Mouse (Mus musculus) hindbrain, embryonic 16.5 days (tissue): ENCODE results near the gene Kyat1. TPM values are rescaled to one million over a fixed set of nuclear protein-coding genes. Genes with fewer than 3 reads are reported as not detected.

ENCODE experiments used
- ATAC-seq: fragments of 200-750 bp; cut with Nextera tagmentation; 2 replicates; pipeline ENCODE4 v1.8.0; 2017; ENCODE audit warnings: moderate TSS enrichment, moderate library complexity
- H3K27ac ChIP-seq: fragments of 300-500 bp; sonication (generic); 2 replicates; pipeline ENCODE4 v1.5.1; 2014; ENCODE audit warnings: low read depth, mild to moderate bottlenecking, control low read depth, low read length, moderate library complexity
- H3K27me3 ChIP-seq: fragments of 300-500 bp; sonication (generic); replicated peaks from 2 replicates; pipeline ENCODE4 v1.6.1; 2014; ENCODE audit warnings: low read length; ENCODE audit not compliant: control insufficient read depth, insufficient read depth
- H3K36me3 ChIP-seq: fragments of 300-500 bp; sonication (generic); 2 replicates; pipeline ENCODE4 v1.6.1; 2014; ENCODE audit warnings: mild to moderate bottlenecking, low read length, moderate library complexity, mixed read lengths; ENCODE audit not compliant: control insufficient read depth, insufficient read depth
- H3K4me1 ChIP-seq: fragments of 300-500 bp; sonication (generic); 2 replicates; pipeline ENCODE4 v1.6.1; 2014; ENCODE audit warnings: low read depth, low read length; ENCODE audit not compliant: control insufficient read depth, insufficient read depth
- H3K4me2 ChIP-seq: fragments of 300-500 bp; sonication (generic); 2 replicates; pipeline ENCODE4 v1.6.1; 2014; ENCODE audit warnings: mild to moderate bottlenecking, low read length, control low read depth, moderate library complexity
- H3K4me3 ChIP-seq: fragments of 300-500 bp; sonication (generic); 2 replicates; pipeline ENCODE4 v1.5.1; 2014; ENCODE audit warnings: mild to moderate bottlenecking, low read length, control low read depth, moderate library complexity
- H3K9ac ChIP-seq: fragments of 300-500 bp; sonication (generic); 2 replicates; pipeline ENCODE4 v1.6.1; 2014; ENCODE audit warnings: low read depth, mild to moderate bottlenecking, control low read depth, low read length, moderate library complexity
- H3K9me3 ChIP-seq: fragments of 300-500 bp; sonication (generic); 2 replicates; pipeline ENCODE4 v1.6.1; 2014; ENCODE audit warnings: mild to moderate bottlenecking, low read length, moderate library complexity; ENCODE audit not compliant: control insufficient read depth
- WGBS: fragments of 180-500 bp; shearing (Covaris S2); extraction: QIAGEN DNeasy Blood & Tissue Kit; methylation state at CpG from one replicate; pipeline ENCODE4 v1.1.7; 2014; 5-methylcytosine and 5-hydroxymethylcytosine counted together
- polyA plus RNA-seq: library from polyadenylated mRNA; unstranded; fragments of >200 nt; fragmentation: Nextera tagmentation; extraction: Ambion mirVana; gene quantifications from 2 replicates; pipeline ENCODE4 v1.2.1, GENCODE M21; 2015

The Kyat1 gene
- polyA plus RNA-seq, 1 experiment from 2014 or later: 15.2 TPM

DNA sequence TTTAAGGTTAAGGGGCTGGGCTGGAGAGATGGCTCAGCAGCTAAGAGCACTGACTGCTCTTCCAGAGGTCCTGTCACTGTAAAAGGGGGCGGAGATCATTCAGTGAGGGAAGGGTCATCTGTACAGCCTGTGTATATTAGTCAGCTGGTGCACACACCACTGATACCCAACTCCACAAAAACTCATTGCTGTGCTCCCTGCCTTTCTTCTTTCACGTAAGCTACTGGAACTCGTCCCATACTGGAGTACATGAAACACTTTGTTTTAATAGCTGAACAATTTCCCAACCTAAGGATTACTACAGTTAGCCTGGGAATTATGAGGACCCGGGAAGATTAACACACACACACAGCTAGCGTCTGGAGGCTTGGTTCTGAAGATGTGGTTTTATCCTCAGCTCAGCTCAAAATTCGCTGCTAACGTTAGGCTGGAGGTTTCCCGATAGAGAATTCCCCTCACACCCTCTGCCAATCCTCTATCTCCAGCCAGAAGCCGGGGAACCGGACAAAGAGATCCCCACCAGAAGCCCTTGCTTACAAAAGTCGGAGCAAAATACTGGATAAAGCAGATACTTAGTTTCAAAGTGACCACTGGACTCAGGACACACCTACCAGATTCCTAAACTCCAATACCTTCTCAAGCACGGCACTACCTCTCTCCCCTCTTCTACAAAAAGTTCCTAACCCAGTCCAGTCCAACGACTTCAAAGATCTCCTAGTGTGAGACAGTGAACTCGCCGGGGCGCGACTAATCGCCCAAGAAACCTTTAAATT, 31.0 kb upstream of the Kyat1 start:
- Histone ChIP-seq H3K27me3 (no peaks in the 10 kb centered on the region), H3K36me3 (peaks cover 7% of the 10 kb centered on the region), H3K9me3 (no peaks in the 10 kb centered on the region), H3K9ac (peak overlapping the region; percentile 73), H3K4me1 (peaks cover 23% of the 10 kb centered on the region), H3K4me2 (peak overlapping the region; percentile 79), H3K4me3 (peak overlapping the region; percentile 89), H3K27ac (peak overlapping the region; percentile 82)
- no peak for ATAC-seq
- WGBS: 4% methylated on average over 18 of the region's 18 CpGs

GRCm38 (mm10) chr2:30235593-30235992, 29.9 kb upstream of the Kyat1 start:
- ATAC-seq: no peak
- Histone ChIP-seq H3K27ac (no peak overlapping the region), H3K27me3 (no peaks in the 10 kb centered on the region), H3K9ac (no peak overlapping the region), H3K4me3 (no peak overlapping the region), H3K4me1 (peaks cover 23% of the 10 kb centered on the region), H3K36me3 (peaks cover 3% of the 10 kb centered on the region; the same call in 1 of the 2 replicates), H3K9me3 (no peaks in the 10 kb centered on the region), H3K4me2 (no peak overlapping the region)
- WGBS: 92% methylated on average over 5 of the region's 5 CpGs

DNA sequence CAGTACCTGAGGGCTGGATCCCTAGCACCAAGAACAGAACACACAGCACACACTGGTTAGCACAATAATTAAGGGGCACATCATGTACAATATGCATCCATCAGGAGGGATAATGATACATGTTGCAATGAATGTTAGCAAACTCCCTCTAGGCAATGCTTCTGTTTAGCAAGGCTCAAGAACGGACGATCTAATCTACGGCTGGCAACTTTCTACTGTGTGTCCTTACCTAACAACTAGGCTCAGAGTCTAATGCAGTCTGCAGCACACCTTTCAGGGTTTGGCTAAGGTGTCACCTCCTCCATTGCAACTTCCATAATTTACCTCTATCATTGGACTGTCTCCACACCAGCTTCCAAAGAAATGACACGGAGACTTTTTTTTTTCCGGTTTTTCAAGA, 10.6 kb upstream of the Kyat1 start:
- ATAC-seq: no peak
- WGBS: 95% methylated on average over 5 of the region's 5 CpGs
- Histone ChIP-seq H3K4me3 (no peak overlapping the region), H3K27me3 (no peaks in the 10 kb centered on the region), H3K36me3 (no peaks in the 10 kb centered on the region), H3K9me3 (no peaks in the 10 kb centered on the region), H3K4me1 (no peaks in the 10 kb centered on the region), H3K9ac (no peak overlapping the region), H3K4me2 (no peak overlapping the region), H3K27ac (no peak overlapping the region)

DNA sequence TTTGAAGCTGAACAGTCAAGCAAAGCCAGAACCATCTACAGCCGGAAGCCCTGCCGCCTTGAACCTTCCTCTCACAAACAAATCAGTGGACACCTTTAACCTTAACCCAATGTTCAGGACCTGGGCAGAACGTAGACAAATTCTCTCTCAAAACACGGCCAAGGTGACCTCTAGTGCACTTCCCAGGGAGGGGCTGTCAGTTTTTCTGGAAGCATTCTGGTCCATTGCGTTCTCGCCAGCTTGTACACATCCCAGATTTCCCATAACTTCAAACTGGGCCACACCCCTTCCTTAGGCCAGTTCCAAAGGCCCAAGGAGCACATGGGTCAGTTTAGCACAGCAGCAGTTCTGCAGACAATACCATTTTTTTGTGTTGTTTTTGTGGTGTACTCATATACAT, 9.8 kb upstream of the Kyat1 start:
- Histone ChIP-seq H3K9me3 (no peaks in the 10 kb centered on the region), H3K4me3 (no peak overlapping the region), H3K27ac (no peak overlapping the region), H3K9ac (no peak overlapping the region), H3K27me3 (no peaks in the 10 kb centered on the region), H3K36me3 (no peaks in the 10 kb centered on the region), H3K4me1 (no peaks in the 10 kb centered on the region), H3K4me2 (no peak overlapping the region)
- no peak for ATAC-seq
- 83% methylated on average over 6 of the region's 6 CpGs for WGBS

GRCm38 (mm10) chr2:30214745-30215144, 9.1 kb upstream of the Kyat1 start:
- Histone ChIP-seq H3K27ac (no peak overlapping the region), H3K36me3 (no peaks in the 10 kb centered on the region), H3K9me3 (no peaks in the 10 kb centered on the region), H3K4me3 (no peak overlapping the region), H3K27me3 (no peaks in the 10 kb centered on the region), H3K9ac (no peak overlapping the region), H3K4me1 (no peaks in the 10 kb centered on the region), H3K4me2 (no peak overlapping the region)
- WGBS: 94% methylated on average over 3 of the region's 3 CpGs
- ATAC-seq: no peak

DNA sequence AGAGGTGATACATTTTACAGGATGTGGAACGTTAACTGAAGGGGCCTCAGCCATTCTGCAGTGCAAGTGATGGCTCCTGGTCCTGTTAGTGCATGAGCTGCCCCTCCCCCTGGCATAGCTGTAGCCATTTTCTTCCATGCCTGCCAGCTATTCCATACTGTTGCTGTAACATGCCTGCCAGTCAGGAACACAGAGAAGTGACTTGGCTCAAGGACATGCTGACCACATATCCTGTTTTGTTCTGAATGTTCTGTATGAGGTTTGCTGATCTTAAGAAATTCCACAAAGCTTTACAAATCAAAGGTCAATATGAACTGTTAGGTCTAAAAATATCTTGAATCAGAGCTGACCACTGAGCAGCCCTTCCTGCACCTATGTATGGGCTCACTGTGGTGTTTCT, 7.3 kb upstream of the Kyat1 start:
- no peak overlapping the region for H3K27ac ChIP-seq
- no peak overlapping the region for H3K4me2 ChIP-seq
- no peaks in the 10 kb centered on the region for H3K36me3 ChIP-seq
- H3K27me3 ChIP-seq: no peaks in the 10 kb centered on the region
- no peak overlapping the region for H3K9ac ChIP-seq
- WGBS: 89% methylated on average over 1 of the region's 1 CpGs
- H3K4me3 ChIP-seq: no peak overlapping the region
- ATAC-seq: no peak
- H3K9me3 ChIP-seq: no peaks in the 10 kb centered on the region
- no peaks in the 10 kb centered on the region for H3K4me1 ChIP-seq

GRCm38 (mm10) chr2:30212169-30212545, 6.5 kb upstream of the Kyat1 start:
- Histone ChIP-seq H3K27me3 (no peaks in the 10 kb centered on the region), H3K27ac (no peak overlapping the region), H3K36me3 (no peaks in the 10 kb centered on the region), H3K4me2 (no peak overlapping the region), H3K4me3 (no peak overlapping the region), H3K9ac (no peak overlapping the region), H3K4me1 (no peaks in the 10 kb centered on the region), H3K9me3 (no peaks in the 10 kb centered on the region)
- no peak for ATAC-seq
- WGBS: 70% methylated on average over 4 of the region's 4 CpGs

DNA sequence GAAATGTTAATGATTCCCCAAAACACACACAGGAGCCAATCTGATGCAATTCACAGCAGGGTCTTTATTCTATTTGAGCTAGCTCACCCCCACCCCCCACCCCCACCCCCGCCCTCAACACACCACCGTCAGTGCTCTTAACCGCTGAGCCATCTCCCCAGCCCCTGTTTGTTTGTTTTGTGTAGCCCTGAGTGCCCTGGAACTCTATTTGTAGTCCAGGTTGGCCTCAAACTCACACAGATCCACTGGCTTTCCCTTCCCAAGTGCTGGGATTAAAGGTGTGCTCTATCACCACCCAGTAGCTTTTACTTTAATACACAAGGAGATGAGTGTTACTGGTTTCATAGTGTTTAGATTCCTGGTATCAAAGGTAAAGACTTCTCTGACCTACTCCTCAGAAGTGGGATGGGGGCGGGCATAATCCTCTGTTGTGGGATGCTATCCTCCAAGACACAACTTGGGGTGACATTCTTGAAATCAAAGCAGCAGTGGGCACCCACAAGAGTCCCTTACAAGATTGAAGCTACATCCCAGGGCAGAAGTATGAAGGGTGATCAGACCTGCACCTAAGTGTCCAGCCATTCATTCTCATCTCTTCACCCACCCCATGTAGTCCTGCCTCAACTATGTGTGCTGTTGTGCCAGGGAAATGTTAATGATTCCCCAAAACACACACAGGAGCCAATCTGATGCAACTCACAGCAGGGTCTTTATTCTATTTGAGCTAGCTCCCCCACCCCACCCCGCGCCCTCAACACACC, 5.9 kb upstream of the Kyat1 start:
- ATAC-seq: no peak

GRCm38 (mm10) chr2:30207886-30208285, 2.2 kb upstream of the Kyat1 start:
- no peak overlapping the region for H3K4me3 ChIP-seq
- WGBS: 80% methylated on average over 5 of the region's 5 CpGs
- no peak for ATAC-seq
- no peak overlapping the region for H3K4me2 ChIP-seq
- H3K36me3 ChIP-seq: no peaks in the 10 kb centered on the region
- no peaks in the 10 kb centered on the region for H3K9me3 ChIP-seq
- H3K4me1 ChIP-seq: peaks cover 11% of the 10 kb centered on the region
- no peaks in the 10 kb centered on the region for H3K27me3 ChIP-seq
- H3K9ac ChIP-seq: no peak overlapping the region
- H3K27ac ChIP-seq: no peak overlapping the region

More for the DNA sequence above, 5.9 kb upstream of the Kyat1 start:
- Histone ChIP-seq H3K36me3 (no peaks in the 10 kb centered on the region), H3K4me3 (no peak overlapping the region), H3K4me1 (peaks cover 2% of the 10 kb centered on the region), H3K27ac (no peak overlapping the region), H3K9ac (no peak overlapping the region), H3K27me3 (no peaks in the 10 kb centered on the region), H3K4me2 (no peak overlapping the region), H3K9me3 (no peaks in the 10 kb centered on the region)
- 65% methylated on average over 6 of the region's 6 CpGs for WGBS
